Mouse (Mus musculus): ENCODE data around the gene Cd99l2. TPM values are rescaled to one million over a fixed set of nuclear protein-coding genes. Genes with fewer than 3 reads are reported as not detected.

Gene Cd99l2
- polyA plus RNA-seq, 1 experiment from 2014 or later, result 32.8 TPM

- peaks cover 2% of the 10 kb centered on the region; the same call in 1 of the 2 replicates for H3K36me3 ChIP-seq (ENCODE audit: control insufficient read depth, insufficient read depth)
- no peak overlapping the region for H3K9ac ChIP-seq (ENCODE audit: low read length)
- H3K27ac ChIP-seq (ENCODE audit: low read length), result no peak overlapping the region
- H3K27me3 ChIP-seq (ENCODE audit: control insufficient read depth, insufficient read depth, low read length), result no peaks in the 10 kb centered on the region; the same call in 1 of the 2 replicates
- no peaks in the 10 kb centered on the region for H3K4me1 ChIP-seq (ENCODE audit: control insufficient read depth, insufficient read depth, low read length)
- H3K4me3 ChIP-seq (ENCODE audit: low read length), result no peak overlapping the region
- H3K9me3 ChIP-seq (replicated peaks; ENCODE audit: control insufficient read depth, low read length), result no peaks in the 10 kb centered on the region
- WGBS, result 70% methylated on average over 6 of the region's 6 CpGs
- no peak overlapping the region for H3K4me2 ChIP-seq (ENCODE audit: low read depth, low read length)
- no peak for ATAC-seq (replicated peaks; ENCODE audit: extremely low read depth, insufficient read depth, low FRiP score)
These were observed 53.2 kb downstream of the Cd99l2 start for GRCm38 (mm10) chrX:71439473-71439872.

- no peak overlapping the region for H3K27ac ChIP-seq (ENCODE audit: low read length)
- peaks cover 2% of the 10 kb centered on the region; the same call in 1 of the 2 replicates for H3K36me3 ChIP-seq (ENCODE audit: control insufficient read depth, insufficient read depth)
- no peak for ATAC-seq (replicated peaks; ENCODE audit: extremely low read depth, insufficient read depth, low FRiP score)
- H3K9ac ChIP-seq (ENCODE audit: low read length), result no peak overlapping the region
- H3K4me1 ChIP-seq (ENCODE audit: control insufficient read depth, insufficient read depth, low read length), result no peaks in the 10 kb centered on the region
- no peak overlapping the region for H3K4me2 ChIP-seq (ENCODE audit: low read depth, low read length)
- 84% methylated on average over 2 of the region's 2 CpGs for WGBS
- H3K9me3 ChIP-seq (replicated peaks; ENCODE audit: control insufficient read depth, low read length), result no peaks in the 10 kb centered on the region
- H3K27me3 ChIP-seq (ENCODE audit: control insufficient read depth, insufficient read depth, low read length), result no peaks in the 10 kb centered on the region; the same call in 1 of the 2 replicates
- no peak overlapping the region for H3K4me3 ChIP-seq (ENCODE audit: low read length)
These were observed 57.1 kb downstream of the Cd99l2 start for GRCm38 (mm10) chrX:71435542-71435941.

GRCm38 (mm10) chrX:71434860-71435259 is 57.8 kb downstream of the Cd99l2 start:
- ATAC-seq (replicated peaks; ENCODE audit: extremely low read depth, insufficient read depth, low FRiP score), result no peak
- Histone ChIP-seq H3K9me3 (replicated peaks; ENCODE audit: control insufficient read depth, low read length) (no peaks in the 10 kb centered on the region), H3K4me1 (ENCODE audit: control insufficient read depth, insufficient read depth, low read length) (no peaks in the 10 kb centered on the region), H3K27ac (ENCODE audit: low read length) (no peak overlapping the region), H3K4me3 (ENCODE audit: low read length) (no peak overlapping the region), H3K36me3 (ENCODE audit: control insufficient read depth, insufficient read depth) (peaks cover 2% of the 10 kb centered on the region; the same call in 1 of the 2 replicates), H3K4me2 (ENCODE audit: low read depth, low read length) (no peak overlapping the region), H3K27me3 (ENCODE audit: control insufficient read depth, insufficient read depth, low read length) (no peaks in the 10 kb centered on the region; the same call in 1 of the 2 replicates), H3K9ac (ENCODE audit: low read length) (no peak overlapping the region)
- WGBS, result 54% methylated on average over 8 of the region's 8 CpGs

GRCm38 (mm10) chrX:71434448-71434847 is 58.2 kb downstream of the Cd99l2 start:
- Histone ChIP-seq H3K27ac (ENCODE audit: low read length) (no peak overlapping the region), H3K36me3 (ENCODE audit: control insufficient read depth, insufficient read depth) (peaks cover 2% of the 10 kb centered on the region; the same call in 1 of the 2 replicates), H3K9me3 (replicated peaks; ENCODE audit: control insufficient read depth, low read length) (no peaks in the 10 kb centered on the region), H3K9ac (ENCODE audit: low read length) (no peak overlapping the region), H3K4me2 (ENCODE audit: low read depth, low read length) (no peak overlapping the region), H3K4me1 (ENCODE audit: control insufficient read depth, insufficient read depth, low read length) (no peaks in the 10 kb centered on the region), H3K27me3 (ENCODE audit: control insufficient read depth, insufficient read depth, low read length) (no peaks in the 10 kb centered on the region; the same call in 1 of the 2 replicates), H3K4me3 (ENCODE audit: low read length) (no peak overlapping the region)
- WGBS, result 87% methylated on average over 1 of the region's 1 CpGs
- ATAC-seq (replicated peaks; ENCODE audit: extremely low read depth, insufficient read depth, low FRiP score), result no peak

GRCm38 (mm10) chrX:71430900-71431299 is 61.7 kb downstream of the Cd99l2 start:
- 84% methylated on average over 5 of the region's 5 CpGs for WGBS
- Histone ChIP-seq H3K27ac (ENCODE audit: low read length) (no peak overlapping the region), H3K4me2 (ENCODE audit: low read depth, low read length) (no peak overlapping the region), H3K4me3 (ENCODE audit: low read length) (no peak overlapping the region), H3K4me1 (ENCODE audit: control insufficient read depth, insufficient read depth, low read length) (no peaks in the 10 kb centered on the region), H3K9me3 (replicated peaks; ENCODE audit: control insufficient read depth, low read length) (no peaks in the 10 kb centered on the region), H3K27me3 (ENCODE audit: control insufficient read depth, insufficient read depth, low read length) (no peaks in the 10 kb centered on the region), H3K36me3 (ENCODE audit: control insufficient read depth, insufficient read depth) (no peaks in the 10 kb centered on the region), H3K9ac (ENCODE audit: low read length) (no peak overlapping the region)
- no peak for ATAC-seq (replicated peaks; ENCODE audit: extremely low read depth, insufficient read depth, low FRiP score)

GRCm38 (mm10) chrX:71427491-71427890 is 65.2 kb downstream of the Cd99l2 start:
- Histone ChIP-seq H3K36me3 (ENCODE audit: control insufficient read depth, insufficient read depth) (no peaks in the 10 kb centered on the region), H3K27me3 (ENCODE audit: control insufficient read depth, insufficient read depth, low read length) (no peaks in the 10 kb centered on the region), H3K4me3 (ENCODE audit: low read length) (no peak overlapping the region), H3K9me3 (replicated peaks; ENCODE audit: control insufficient read depth, low read length) (no peaks in the 10 kb centered on the region), H3K27ac (ENCODE audit: low read length) (no peak overlapping the region), H3K9ac (ENCODE audit: low read length) (no peak overlapping the region), H3K4me1 (ENCODE audit: control insufficient read depth, insufficient read depth, low read length) (no peaks in the 10 kb centered on the region), H3K4me2 (ENCODE audit: low read depth, low read length) (no peak overlapping the region)
- ATAC-seq (replicated peaks; ENCODE audit: extremely low read depth, insufficient read depth, low FRiP score), result no peak

GRCm38 (mm10) chrX:71425746-71426519 is 66.7 kb downstream of the Cd99l2 start:
- no peak overlapping the region for H3K4me3 ChIP-seq (ENCODE audit: low read length)
- 0 out of 2 replicates have a peak, but pooled peaks have one; percentile 23 for ATAC-seq (replicated peaks; ENCODE audit: extremely low read depth, insufficient read depth, low FRiP score)
- no peak overlapping the region for H3K9ac ChIP-seq (ENCODE audit: low read length)
- H3K27ac ChIP-seq (ENCODE audit: low read length), result no peak overlapping the region
- H3K36me3 ChIP-seq (ENCODE audit: control insufficient read depth, insufficient read depth), result no peaks in the 10 kb centered on the region
- H3K4me2 ChIP-seq (ENCODE audit: low read depth, low read length), result no peak overlapping the region
- H3K27me3 ChIP-seq (ENCODE audit: control insufficient read depth, insufficient read depth, low read length), result no peaks in the 10 kb centered on the region
- no peaks in the 10 kb centered on the region for H3K9me3 ChIP-seq (replicated peaks; ENCODE audit: control insufficient read depth, low read length)
- WGBS, result 45% methylated on average over 9 of the region's 9 CpGs
- H3K4me1 ChIP-seq (ENCODE audit: control insufficient read depth, insufficient read depth, low read length), result no peaks in the 10 kb centered on the region

GRCm38 (mm10) chrX:71424852-71425251 is 67.8 kb downstream of the Cd99l2 start:
- ATAC-seq (replicated peaks; ENCODE audit: extremely low read depth, insufficient read depth, low FRiP score), result no peak
- 63% methylated on average over 1 of the region's 1 CpGs for WGBS
- no peak overlapping the region for H3K4me2 ChIP-seq (ENCODE audit: low read depth, low read length)
- no peak overlapping the region for H3K27ac ChIP-seq (ENCODE audit: low read length)
- H3K36me3 ChIP-seq (ENCODE audit: control insufficient read depth, insufficient read depth), result no peaks in the 10 kb centered on the region
- H3K9ac ChIP-seq (ENCODE audit: low read length), result no peak overlapping the region
- no peaks in the 10 kb centered on the region for H3K9me3 ChIP-seq (replicated peaks; ENCODE audit: control insufficient read depth, low read length)
- no peak overlapping the region for H3K4me3 ChIP-seq (ENCODE audit: low read length)
- no peaks in the 10 kb centered on the region for H3K27me3 ChIP-seq (ENCODE audit: control insufficient read depth, insufficient read depth, low read length)
- H3K4me1 ChIP-seq (ENCODE audit: control insufficient read depth, insufficient read depth, low read length), result no peaks in the 10 kb centered on the region

- no peaks in the 10 kb centered on the region for H3K27me3 ChIP-seq (ENCODE audit: control insufficient read depth, insufficient read depth, low read length)
- no peak for ATAC-seq (replicated peaks; ENCODE audit: extremely low read depth, insufficient read depth, low FRiP score)
- WGBS, result 75% methylated on average over 4 of the region's 4 CpGs
These were observed 79.0 kb downstream of the Cd99l2 start for GRCm38 (mm10) chrX:71413616-71414015.

More at GRCm38 (mm10) chrX:71413616-71414015, 79.0 kb downstream of the Cd99l2 start:
- no peak overlapping the region for H3K27ac ChIP-seq (ENCODE audit: low read length)
- H3K9me3 ChIP-seq (replicated peaks; ENCODE audit: control insufficient read depth, low read length), result no peaks in the 10 kb centered on the region
- no peak overlapping the region for H3K4me3 ChIP-seq (ENCODE audit: low read length)
- H3K4me2 ChIP-seq (ENCODE audit: low read depth, low read length), result no peak overlapping the region
- peaks cover 4% of the 10 kb centered on the region for H3K36me3 ChIP-seq (ENCODE audit: control insufficient read depth, insufficient read depth)
- no peaks in the 10 kb centered on the region for H3K4me1 ChIP-seq (ENCODE audit: control insufficient read depth, insufficient read depth, low read length)
- H3K9ac ChIP-seq (ENCODE audit: low read length), result no peak overlapping the region
